Mouse (Mus musculus): ENCODE data around the gene Irx2. TPM values are rescaled to one million over a fixed set of nuclear protein-coding genes. Genes with fewer than 3 reads are reported as not detected.

Gene Irx2
- polyA plus RNA-seq, 1 experiment from 2014 or later, result 1.9 TPM

DNA sequence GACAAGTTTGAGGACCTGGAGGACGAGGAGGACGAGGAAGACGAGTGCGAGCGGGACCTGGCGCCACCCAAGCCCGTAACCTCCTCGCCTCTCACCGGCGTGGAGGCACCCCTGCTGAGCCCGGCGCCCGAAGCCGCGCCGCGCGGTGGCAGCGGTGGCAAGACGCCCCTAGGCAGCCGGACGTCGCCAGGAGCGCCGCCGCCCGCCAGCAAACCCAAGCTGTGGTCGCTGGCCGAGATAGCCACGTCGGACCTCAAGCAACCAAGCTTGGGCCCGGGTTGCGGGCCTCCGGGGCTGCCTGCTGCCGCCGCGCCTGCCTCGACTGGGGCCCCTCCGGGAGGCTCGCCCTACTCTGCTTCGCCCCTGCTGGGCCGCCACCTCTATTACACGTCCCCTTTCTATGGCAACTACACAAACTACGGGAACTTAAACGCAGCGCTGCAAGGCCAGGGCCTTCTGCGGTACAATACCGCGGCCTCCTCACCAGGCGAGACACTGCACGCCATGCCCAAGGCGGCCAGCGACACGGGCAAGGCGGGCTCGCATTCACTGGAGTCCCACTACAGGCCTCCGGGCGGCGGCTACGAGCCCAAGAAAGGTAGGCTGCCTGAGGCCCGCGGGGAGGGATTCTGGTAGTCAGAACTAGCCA, 2.9 kb downstream of the Irx2 start:
- H3K4me3 ChIP-seq (ENCODE audit: low read depth, low read length), result peak overlapping the region; percentile 17; the same call in 1 of the 2 replicates
- no peak for ATAC-seq (ENCODE audit: insufficient number of reproducible peaks, insufficient read depth, low FRiP score, low read depth)
- no peak overlapping the region for H3K27ac ChIP-seq (ENCODE audit: low read length)
- peaks cover 59% of the 10 kb centered on the region for H3K27me3 ChIP-seq (ENCODE audit: control insufficient read depth, insufficient read depth, low read length)
- H3K36me3 ChIP-seq (ENCODE audit: control insufficient read depth, insufficient read depth, low read length), result no peaks in the 10 kb centered on the region
- peak overlapping the region; percentile 19 for H3K4me2 ChIP-seq (replicated peaks; ENCODE audit: low read depth, low read length)
- H3K4me1 ChIP-seq (ENCODE audit: control insufficient read depth, insufficient read depth, low read length), result peaks cover 9% of the 10 kb centered on the region; the same call in 1 of the 2 replicates
- H3K9me3 ChIP-seq (ENCODE audit: control insufficient read depth, low read depth, low read length), result no peaks in the 10 kb centered on the region
- H3K9ac ChIP-seq (replicated peaks; ENCODE audit: low read depth, low read length), result 0 out of 2 replicates have a peak overlapping the region, but pooled peaks have one; percentile 18
- 1% methylated on average over 62 of the region's 62 CpGs for WGBS

DNA sequence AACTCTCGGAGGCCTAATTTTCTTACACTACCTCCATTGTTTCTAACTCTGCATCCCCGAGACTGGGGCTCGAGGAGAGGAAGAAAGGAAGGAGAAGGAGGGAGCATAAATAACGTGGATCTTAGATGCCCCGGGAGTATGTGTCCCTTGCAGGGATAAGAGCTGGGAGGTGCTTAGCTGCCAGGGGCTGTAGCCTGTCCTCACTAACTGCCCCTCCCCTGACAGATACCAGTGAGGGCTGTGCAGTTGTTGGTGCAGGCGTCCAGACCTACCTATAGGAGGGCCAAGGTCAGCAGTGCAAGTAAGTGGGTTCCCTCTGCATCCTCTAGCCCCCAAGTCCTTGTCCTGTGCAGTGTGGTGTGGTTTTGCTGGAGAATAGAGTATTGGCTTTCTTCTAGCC, 3.7 kb downstream of the Irx2 start:
- Histone ChIP-seq H3K9ac (replicated peaks; ENCODE audit: low read depth, low read length) (no peak overlapping the region), H3K27me3 (ENCODE audit: control insufficient read depth, insufficient read depth, low read length) (peaks cover 56% of the 10 kb centered on the region), H3K36me3 (ENCODE audit: control insufficient read depth, insufficient read depth, low read length) (no peaks in the 10 kb centered on the region), H3K27ac (ENCODE audit: low read length) (no peak overlapping the region), H3K9me3 (ENCODE audit: control insufficient read depth, low read depth, low read length) (no peaks in the 10 kb centered on the region), H3K4me3 (ENCODE audit: low read depth, low read length) (no peak overlapping the region), H3K4me1 (ENCODE audit: control insufficient read depth, insufficient read depth, low read length) (peaks cover 9% of the 10 kb centered on the region; the same call in 1 of the 2 replicates), H3K4me2 (replicated peaks; ENCODE audit: low read depth, low read length) (no peak overlapping the region)
- 14% methylated on average over 6 of the region's 6 CpGs for WGBS
- no peak for ATAC-seq (ENCODE audit: insufficient number of reproducible peaks, insufficient read depth, low FRiP score, low read depth)

DNA sequence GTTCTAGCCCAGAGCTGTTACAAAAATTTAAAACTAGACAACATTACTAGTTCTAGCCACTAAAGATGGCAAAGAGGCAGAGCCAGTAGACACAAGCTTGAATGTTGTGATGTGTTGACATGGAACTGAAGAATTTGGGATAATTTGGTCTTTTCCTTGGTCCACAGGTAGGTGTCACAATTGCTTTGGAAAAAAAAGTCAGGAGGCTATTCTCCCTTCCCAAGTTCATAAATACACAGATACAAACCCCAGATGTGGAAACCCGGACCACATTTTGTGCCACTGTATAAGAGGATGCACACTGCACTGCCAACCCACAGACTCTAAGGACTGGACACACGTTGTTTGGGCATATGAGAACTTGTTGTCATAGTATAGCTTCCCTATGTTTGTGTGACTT, 4.5 kb downstream of the Irx2 start:
- WGBS, result 30% methylated on average over 2 of the region's 2 CpGs
- Histone ChIP-seq H3K27me3 (ENCODE audit: control insufficient read depth, insufficient read depth, low read length) (peaks cover 56% of the 10 kb centered on the region), H3K36me3 (ENCODE audit: control insufficient read depth, insufficient read depth, low read length) (no peaks in the 10 kb centered on the region), H3K9ac (replicated peaks; ENCODE audit: low read depth, low read length) (no peak overlapping the region), H3K9me3 (ENCODE audit: control insufficient read depth, low read depth, low read length) (no peaks in the 10 kb centered on the region), H3K4me2 (replicated peaks; ENCODE audit: low read depth, low read length) (no peak overlapping the region), H3K27ac (ENCODE audit: low read length) (no peak overlapping the region), H3K4me3 (ENCODE audit: low read depth, low read length) (no peak overlapping the region), H3K4me1 (ENCODE audit: control insufficient read depth, insufficient read depth, low read length) (peaks cover 7% of the 10 kb centered on the region; the same call in 1 of the 2 replicates)
- no peak for ATAC-seq (ENCODE audit: insufficient number of reproducible peaks, insufficient read depth, low FRiP score, low read depth)

DNA sequence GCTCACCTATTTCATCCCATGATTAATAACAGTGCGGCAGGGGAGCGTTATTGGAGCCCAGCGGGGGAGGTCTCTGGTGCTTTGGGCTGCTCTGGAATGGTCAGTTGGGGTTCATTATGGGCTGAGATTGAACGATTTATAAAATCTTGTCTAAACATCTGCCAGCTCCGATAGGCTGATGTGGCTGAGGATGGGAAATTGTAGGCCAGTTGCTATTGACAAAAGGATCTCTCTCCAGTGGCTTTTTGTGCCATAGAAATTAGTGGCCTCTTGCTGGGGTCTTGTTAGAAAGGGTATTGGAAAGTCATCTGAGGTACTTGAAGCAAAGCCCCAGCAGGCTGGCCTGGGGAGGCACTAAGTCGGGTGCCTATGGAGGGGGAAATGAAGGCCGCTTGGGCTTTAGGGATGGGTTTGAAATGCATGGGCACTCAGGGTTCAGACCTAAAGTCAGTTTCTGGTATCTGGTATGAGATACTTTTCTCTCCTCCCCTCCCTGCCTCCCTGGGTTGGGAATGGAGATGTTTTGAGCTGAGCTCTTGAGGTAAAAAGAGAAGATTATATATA, 6.2 kb downstream of the Irx2 start:
- H3K4me3 ChIP-seq (ENCODE audit: low read depth, low read length), result no peak overlapping the region
- H3K9me3 ChIP-seq (ENCODE audit: control insufficient read depth, low read depth, low read length), result no peaks in the 10 kb centered on the region
- peaks cover 2% of the 10 kb centered on the region; the same call in 1 of the 2 replicates for H3K4me1 ChIP-seq (ENCODE audit: control insufficient read depth, insufficient read depth, low read length)
- H3K4me2 ChIP-seq (replicated peaks; ENCODE audit: low read depth, low read length), result no peak overlapping the region
- H3K9ac ChIP-seq (replicated peaks; ENCODE audit: low read depth, low read length), result no peak overlapping the region
- 17% methylated on average over 7 of the region's 7 CpGs for WGBS
- peaks cover 64% of the 10 kb centered on the region for H3K27me3 ChIP-seq (ENCODE audit: control insufficient read depth, insufficient read depth, low read length)
- no peaks in the 10 kb centered on the region for H3K36me3 ChIP-seq (ENCODE audit: control insufficient read depth, insufficient read depth, low read length)
- ATAC-seq (ENCODE audit: insufficient number of reproducible peaks, insufficient read depth, low FRiP score, low read depth), result no peak
- no peak overlapping the region for H3K27ac ChIP-seq (ENCODE audit: low read length)

DNA sequence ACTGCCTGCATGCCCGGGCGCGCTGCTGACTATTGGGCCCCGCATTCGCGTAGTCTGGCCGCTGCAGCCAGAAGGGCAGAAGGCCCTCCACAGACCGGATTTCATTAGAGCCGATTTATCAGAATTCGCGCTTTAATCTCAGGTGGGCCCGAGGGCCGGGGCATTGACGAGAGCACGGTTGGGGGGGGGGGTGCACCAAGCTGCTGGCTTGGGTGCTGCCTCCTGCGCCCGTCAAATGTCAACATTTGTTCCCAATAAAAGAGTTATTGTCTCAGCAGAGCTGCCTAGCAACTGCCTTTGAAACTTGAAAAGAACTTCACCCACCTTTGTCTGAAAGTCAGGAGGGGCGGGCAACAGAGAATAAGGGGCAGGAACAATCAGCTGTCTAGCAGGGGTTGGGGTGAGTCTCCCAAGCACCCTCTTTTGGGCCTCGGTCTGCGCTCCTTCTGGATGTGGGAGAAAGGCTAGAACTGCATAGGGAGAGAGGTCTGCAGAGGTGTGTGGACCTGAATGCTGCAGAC, 7.8 kb downstream of the Irx2 start:
- peaks cover 71% of the 10 kb centered on the region for H3K27me3 ChIP-seq (ENCODE audit: control insufficient read depth, insufficient read depth, low read length)
- no peak overlapping the region for H3K4me2 ChIP-seq (replicated peaks; ENCODE audit: low read depth, low read length)
- H3K27ac ChIP-seq (ENCODE audit: low read length), result peak overlapping the region; percentile 39; the same call in 1 of the 2 replicates
- WGBS, result 1% methylated on average over 20 of the region's 20 CpGs
- H3K9me3 ChIP-seq (ENCODE audit: control insufficient read depth, low read depth, low read length), result no peaks in the 10 kb centered on the region
- peaks cover under 1% of the 10 kb centered on the region; the same call in 1 of the 2 replicates for H3K4me1 ChIP-seq (ENCODE audit: control insufficient read depth, insufficient read depth, low read length)
- H3K36me3 ChIP-seq (ENCODE audit: control insufficient read depth, insufficient read depth, low read length), result no peaks in the 10 kb centered on the region
- H3K9ac ChIP-seq (replicated peaks; ENCODE audit: low read depth, low read length), result no peak overlapping the region
- peak; percentile 35; the same call in 1 of the 2 replicates for ATAC-seq (ENCODE audit: insufficient number of reproducible peaks, insufficient read depth, low FRiP score, low read depth)
- no peak overlapping the region for H3K4me3 ChIP-seq (ENCODE audit: low read depth, low read length)

DNA sequence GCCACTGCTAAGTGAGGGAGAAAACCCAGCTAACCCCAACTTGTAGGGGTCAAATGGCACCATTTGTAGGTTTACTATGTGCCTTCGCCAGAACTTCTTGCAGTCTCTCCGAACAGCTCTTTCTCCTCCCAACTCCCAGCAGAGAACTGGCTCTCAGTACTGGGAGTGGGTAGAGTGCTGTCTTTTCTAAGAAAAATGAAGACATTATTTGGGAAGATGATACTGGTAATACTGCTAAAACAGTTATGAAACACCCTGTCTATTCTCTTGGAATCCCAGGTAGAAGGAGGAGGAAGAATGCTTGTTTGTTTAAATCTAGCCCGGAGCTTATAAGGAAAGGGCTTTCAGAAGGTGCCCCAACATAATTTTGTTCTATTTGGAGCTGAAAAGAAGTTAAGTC, 8.9 kb downstream of the Irx2 start:
- Histone ChIP-seq H3K4me3 (ENCODE audit: low read depth, low read length) (no peak overlapping the region), H3K27ac (ENCODE audit: low read length) (no peak overlapping the region), H3K27me3 (ENCODE audit: control insufficient read depth, insufficient read depth, low read length) (peaks cover 69% of the 10 kb centered on the region), H3K9me3 (ENCODE audit: control insufficient read depth, low read depth, low read length) (no peaks in the 10 kb centered on the region), H3K4me1 (ENCODE audit: control insufficient read depth, insufficient read depth, low read length) (no peaks in the 10 kb centered on the region; the same call in 1 of the 2 replicates), H3K4me2 (replicated peaks; ENCODE audit: low read depth, low read length) (no peak overlapping the region), H3K9ac (replicated peaks; ENCODE audit: low read depth, low read length) (no peak overlapping the region), H3K36me3 (ENCODE audit: control insufficient read depth, insufficient read depth, low read length) (no peaks in the 10 kb centered on the region)
- ATAC-seq (ENCODE audit: insufficient number of reproducible peaks, insufficient read depth, low FRiP score, low read depth), result no peak
- WGBS, result 9% methylated on average over 3 of the region's 3 CpGs

DNA sequence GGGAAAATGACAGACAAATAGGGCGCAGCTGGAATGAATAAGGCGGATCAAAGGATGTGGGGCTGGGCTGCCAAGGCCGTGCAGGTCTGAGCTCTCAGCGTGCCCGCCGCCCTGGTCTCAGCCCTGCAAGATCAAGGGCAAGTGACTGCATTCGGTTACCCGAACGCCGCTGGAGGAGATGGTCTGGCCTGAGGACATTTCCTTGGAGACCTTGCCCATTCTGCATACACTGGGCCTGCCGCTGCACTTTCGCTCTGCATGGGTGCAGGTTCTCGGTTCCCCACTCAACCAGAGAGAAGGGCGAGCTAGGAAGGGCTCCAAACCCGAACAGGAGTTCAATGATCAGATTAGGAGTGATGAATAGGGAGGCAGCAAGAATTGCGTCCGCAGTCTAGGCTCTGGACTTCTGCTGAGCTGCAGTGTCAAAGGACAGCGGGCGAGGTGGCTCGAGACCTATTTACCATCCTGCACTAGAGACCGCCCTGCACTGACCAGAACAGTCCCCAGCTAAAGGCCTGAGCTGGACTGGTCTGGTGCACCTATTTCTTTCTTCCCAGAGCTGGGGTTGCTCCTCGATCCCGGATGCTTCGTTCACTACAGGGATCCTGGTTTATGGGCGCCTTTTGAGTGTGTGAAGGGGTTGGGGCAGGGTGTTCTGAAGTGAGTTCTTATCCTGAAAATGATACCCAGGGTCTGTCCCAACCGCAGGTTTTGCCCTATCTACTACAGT, 9.9 kb downstream of the Irx2 start:
- peak overlapping the region; percentile 3; the same call in 1 of the 2 replicates for H3K4me3 ChIP-seq (ENCODE audit: low read depth, low read length)

DNA sequence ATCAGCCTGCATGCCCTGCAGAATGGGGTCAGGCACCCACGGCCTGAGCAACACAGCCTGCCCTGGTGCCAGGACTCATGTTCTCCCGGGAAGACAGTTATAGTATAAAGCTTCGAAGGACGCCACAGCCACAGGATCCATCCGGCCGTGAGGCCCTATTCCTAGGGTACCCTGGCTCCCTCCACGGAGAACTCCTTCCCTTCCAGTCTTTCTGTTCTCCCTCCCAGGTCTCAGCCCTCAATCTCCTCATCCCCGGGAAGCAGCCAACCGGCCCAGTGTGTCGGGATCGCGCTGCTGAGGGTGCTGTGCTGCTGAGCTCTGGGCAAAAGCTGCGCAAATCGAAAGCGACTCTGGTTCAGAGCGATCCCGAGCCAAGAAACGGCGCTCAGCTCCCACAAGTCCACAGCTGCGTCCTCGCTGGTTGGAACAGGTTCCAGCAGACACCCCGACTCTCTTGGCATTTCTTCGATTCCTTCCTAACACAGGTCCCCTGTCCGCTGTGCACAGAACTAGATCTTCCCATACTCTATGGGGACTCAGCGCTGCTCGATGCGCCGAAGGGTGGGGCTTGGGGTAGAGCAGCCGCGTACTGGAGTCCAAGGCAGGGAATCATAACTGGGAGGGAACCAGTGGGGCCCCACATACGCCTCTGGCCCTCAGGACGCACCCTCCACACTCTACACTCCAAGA, 11.0 kb downstream of the Irx2 start:
- H3K9me3 ChIP-seq (ENCODE audit: control insufficient read depth, low read depth, low read length), result no peaks in the 10 kb centered on the region
- peaks cover 53% of the 10 kb centered on the region for H3K27me3 ChIP-seq (ENCODE audit: control insufficient read depth, insufficient read depth, low read length)
- H3K27ac ChIP-seq (ENCODE audit: low read length), result no peak overlapping the region
- H3K36me3 ChIP-seq (ENCODE audit: control insufficient read depth, insufficient read depth, low read length), result no peaks in the 10 kb centered on the region
- H3K4me3 ChIP-seq (ENCODE audit: low read depth, low read length), result peak overlapping the region; percentile 35
- ATAC-seq (ENCODE audit: insufficient number of reproducible peaks, insufficient read depth, low FRiP score, low read depth), result peak; percentile 35
- no peak overlapping the region for H3K9ac ChIP-seq (replicated peaks; ENCODE audit: low read depth, low read length)
- peak overlapping the region; percentile 64 for H3K4me2 ChIP-seq (replicated peaks; ENCODE audit: low read depth, low read length)
- no peaks in the 10 kb centered on the region; the same call in 1 of the 2 replicates for H3K4me1 ChIP-seq (ENCODE audit: control insufficient read depth, insufficient read depth, low read length)
- under 1% methylated on average over 32 of the region's 32 CpGs for WGBS

More for the DNA sequence above, 9.9 kb downstream of the Irx2 start:
- 10% methylated on average over 26 of the region's 26 CpGs for WGBS
- Histone ChIP-seq H3K4me2 (replicated peaks; ENCODE audit: low read depth, low read length) (peak overlapping the region; percentile 64; the same call in 1 of the 2 replicates), H3K9me3 (ENCODE audit: control insufficient read depth, low read depth, low read length) (no peaks in the 10 kb centered on the region), H3K27me3 (ENCODE audit: control insufficient read depth, insufficient read depth, low read length) (peaks cover 61% of the 10 kb centered on the region), H3K27ac (ENCODE audit: low read length) (no peak overlapping the region), H3K9ac (replicated peaks; ENCODE audit: low read depth, low read length) (no peak overlapping the region), H3K36me3 (ENCODE audit: control insufficient read depth, insufficient read depth, low read length) (no peaks in the 10 kb centered on the region), H3K4me1 (ENCODE audit: control insufficient read depth, insufficient read depth, low read length) (no peaks in the 10 kb centered on the region; the same call in 1 of the 2 replicates)
- no peak for ATAC-seq (ENCODE audit: insufficient number of reproducible peaks, insufficient read depth, low FRiP score, low read depth)

All from stomach, embryonic 14.5 days (tissue).